ENCODE assay signal across 10 mouse cellular contexts in the genomic region with DNA sequence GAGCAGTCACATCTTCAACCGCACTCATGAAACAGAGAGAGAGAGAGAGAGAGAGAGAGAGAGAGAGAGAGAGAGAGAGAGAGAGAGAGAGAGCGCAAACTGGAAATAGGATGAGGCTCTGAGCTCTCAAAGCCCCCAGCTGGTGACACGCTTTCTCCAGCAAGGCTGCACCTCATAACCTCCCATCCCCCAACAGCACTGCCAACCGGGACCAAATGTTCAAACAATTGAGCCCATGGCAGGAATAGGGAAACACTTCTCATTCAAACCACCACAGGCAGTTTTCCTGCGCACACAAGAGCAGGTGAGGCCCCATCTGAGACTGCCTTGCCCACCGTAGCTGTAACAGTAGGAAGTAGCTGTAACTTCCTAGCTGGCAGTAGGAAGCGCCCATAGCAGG. TPM values are rescaled to one million over a fixed set of nuclear protein-coding genes. Genes with fewer than 3 reads are reported as not detected.
DNase-seq lines count a peak whose midpoint lies in the region; ATAC-seq and TF ChIP-seq lines count a peak whose summit lies in the region.
"Had no signal": no experiment of that assay in that cellular context is flagged by ENCODE, and none has a peak within 500 bp of the region (broad histone marks: within the 10 kb centered on the region; RNA-seq: fewer than 3 reads in every experiment).

No protein-coding gene starts in this region.

- peaks cover 15% of the 10 kb centered on the region for H3K4me1 ChIP-seq in embryonic facial prominence, embryonic 15.5 days
- peaks cover 12% of the 10 kb centered on the region for H3K4me1 ChIP-seq in limb, embryonic 14.5 days (ENCODE audit: control insufficient read depth, insufficient read depth, low read length)
- no peaks in the 10 kb centered on the region for H3K4me1 ChIP-seq in forebrain, embryonic 11.5 days (replicated peaks; ENCODE audit: control insufficient read depth, insufficient read depth, low read length)
- peaks cover 24% of the 10 kb centered on the region for H3K4me1 ChIP-seq in hindbrain, embryonic 10.5 days (replicated peaks)

- peak overlapping the region; percentile 81 for H3K27ac ChIP-seq in embryonic facial prominence, embryonic 15.5 days (replicated peaks)
- peak overlapping the region; percentile 70; the same call in 1 of the 2 replicates for H3K27ac ChIP-seq in limb, embryonic 14.5 days (replicated peaks; ENCODE audit: low read depth, low read length)
- no peak overlapping the region for H3K27ac ChIP-seq in forebrain, embryonic 11.5 days (ENCODE audit: low read depth, low read length)
- H3K27ac ChIP-seq in hindbrain, embryonic 10.5 days, result no peak overlapping the region
- H3K27ac ChIP-seq: hindbrain, embryonic 12.5 days had no signal

- no peak overlapping the region for H3K9ac ChIP-seq in embryonic facial prominence, embryonic 15.5 days
- no peak overlapping the region for H3K9ac ChIP-seq in limb, embryonic 14.5 days (ENCODE audit: low read depth, low read length, severe bottlenecking)
- no peak overlapping the region for H3K9ac ChIP-seq in forebrain, embryonic 11.5 days (ENCODE audit: low read length)
- H3K9ac ChIP-seq: hindbrain, embryonic 12.5 days had no signal

- no peak overlapping the region for H3K4me3 ChIP-seq in embryonic facial prominence, embryonic 15.5 days (replicated peaks)
- no peak overlapping the region for H3K4me3 ChIP-seq in limb, embryonic 14.5 days (replicated peaks; ENCODE audit: low read length)
- H3K4me3 ChIP-seq in forebrain, embryonic 11.5 days (ENCODE audit: low read depth, low read length), result no peak overlapping the region
- no peak overlapping the region for H3K4me3 ChIP-seq in hindbrain, embryonic 10.5 days
- H3K4me3 ChIP-seq: hindbrain, embryonic 12.5 days had no signal

- no peak for ATAC-seq in embryonic facial prominence, embryonic 15.5 days (ENCODE audit: insufficient number of reproducible peaks, low FRiP score, low TSS enrichment, low read depth)
- peak; percentile 32; the same call in 1 of the 2 replicates for ATAC-seq in limb, embryonic 14.5 days (ENCODE audit: low FRiP score, low read depth)
- ATAC-seq in forebrain, embryonic 11.5 days (replicated peaks; ENCODE audit: low FRiP score), result no peak

- H3K4me2 ChIP-seq in embryonic facial prominence, embryonic 15.5 days (replicated peaks), result no peak overlapping the region
- no peak overlapping the region for H3K4me2 ChIP-seq in limb, embryonic 14.5 days (replicated peaks; ENCODE audit: low read depth, low read length, severe bottlenecking)
- no peak overlapping the region for H3K4me2 ChIP-seq in forebrain, embryonic 11.5 days (ENCODE audit: low read depth, low read length, severe bottlenecking)
- H3K4me2 ChIP-seq: hindbrain, embryonic 12.5 days had no signal

- H3K9me3 ChIP-seq in embryonic facial prominence, embryonic 15.5 days (replicated peaks), result no peaks in the 10 kb centered on the region
- no peaks in the 10 kb centered on the region for H3K9me3 ChIP-seq in limb, embryonic 14.5 days (ENCODE audit: control insufficient read depth, low read length)
- no peaks in the 10 kb centered on the region for H3K9me3 ChIP-seq in forebrain, embryonic 11.5 days (ENCODE audit: control insufficient read depth, low read length)
- no peaks in the 10 kb centered on the region for H3K9me3 ChIP-seq in hindbrain, embryonic 10.5 days
- H3K9me3 ChIP-seq: hindbrain, embryonic 12.5 days had no signal

- peak; percentile 37 for DNase-seq in embryo, embryonic 11 days
- no peak for DNase-seq in embryo, embryonic 9.5 days (ENCODE audit: extremely low spot score)
- DNase-seq in limb, embryonic 14.5 days (ENCODE audit: low spot score), result peak; percentile 38
- peak; percentile 16 to 33 for DNase-seq in thymus, adult 18-20 months
- no peak for DNase-seq in forebrain, embryonic 11.5 days (ENCODE audit: low spot score)
- no peak for DNase-seq in hindbrain, embryonic 10.5 days (ENCODE audit: low spot score)
- no peak for DNase-seq in right cerebral cortex, postnatal 10 days (ENCODE audit: low spot score in 2 of 2)
- DNase-seq: gastrocnemius, postnatal 36 days had no signal

- H3K36me3 ChIP-seq in embryonic facial prominence, embryonic 15.5 days, result no peaks in the 10 kb centered on the region
- H3K36me3 ChIP-seq in limb, embryonic 14.5 days (ENCODE audit: control insufficient read depth, insufficient read depth, low read length), result no peaks in the 10 kb centered on the region
- no peaks in the 10 kb centered on the region for H3K36me3 ChIP-seq in forebrain, embryonic 11.5 days (ENCODE audit: control insufficient read depth, insufficient read depth, low read length)
- no peaks in the 10 kb centered on the region for H3K36me3 ChIP-seq in hindbrain, embryonic 10.5 days
- H3K36me3 ChIP-seq: hindbrain, embryonic 12.5 days had no signal

- WGBS in embryonic facial prominence, embryonic 15.5 days, result 24% methylated on average over 7 of the region's 7 CpGs
- 21% methylated on average over 7 of the region's 7 CpGs for WGBS in limb, embryonic 14.5 days
- 50% methylated on average over 7 of the region's 7 CpGs for WGBS in forebrain, embryonic 11.5 days
- 41% methylated on average over 7 of the region's 7 CpGs for WGBS in hindbrain, embryonic 10.5 days

- no peak for TF ChIP-seq POLR2A in limb, embryonic 14.5 days (IDR thresholded peaks at IDR 0.05; ENCODE audit: borderline replicate concordance, extremely low read depth, insufficient read depth, insufficient read length)

- H3K27me3 ChIP-seq in embryonic facial prominence, embryonic 15.5 days, result no peaks in the 10 kb centered on the region
- no peaks in the 10 kb centered on the region for H3K27me3 ChIP-seq in limb, embryonic 14.5 days (ENCODE audit: control insufficient read depth, insufficient read depth, low read length)
- no peaks in the 10 kb centered on the region for H3K27me3 ChIP-seq in forebrain, embryonic 11.5 days (ENCODE audit: control insufficient read depth, insufficient read depth, low read length)
- no peaks in the 10 kb centered on the region for H3K27me3 ChIP-seq in hindbrain, embryonic 10.5 days (ENCODE audit: insufficient read depth, poor library complexity, severe bottlenecking)
- H3K27me3 ChIP-seq: hindbrain, embryonic 12.5 days had no signal

RNA-seq across cellular contexts. Expression of a gene that starts 25.5 kb away (rescaled TPM):
- polyA plus RNA-seq in embryonic facial prominence, embryonic 15.5 days (2015; fragmentation: Nextera tagmentation; extraction: Ambion mirVana), result 0.43 TPM in 1 of 2 replicates, not detected in the other
- not detected in 2 replicates for polyA plus RNA-seq in limb, embryonic 14.5 days (2012; rRNA removed)
- not detected in 2 replicates for polyA plus RNA-seq in limb, embryonic 14.5 days (2014; fragmentation: Nextera tagmentation; extraction: Ambion mirVana)
- not detected in 2 replicates for polyA plus RNA-seq in forebrain, embryonic 11.5 days (2014; fragmentation: Nextera tagmentation; extraction: Ambion mirVana)
- not detected in 2 replicates for polyA plus RNA-seq in hindbrain, embryonic 10.5 days (2016; fragmentation: Nextera tagmentation; extraction: Ambion mirVana)
- polyA plus RNA-seq: hindbrain, embryonic 12.5 days had no signal

RNA-seq across cellular contexts. Expression of a gene that starts 27.7 kb away (rescaled TPM):
- 4.0 and 4.1 TPM in 2 replicates for polyA plus RNA-seq in embryonic facial prominence, embryonic 15.5 days (2015; fragmentation: Nextera tagmentation; extraction: Ambion mirVana)
- polyA plus RNA-seq in limb, embryonic 14.5 days (2012; rRNA removed), result 7.0 and 8.2 TPM in 2 replicates
- 2.7 and 4.2 TPM in 2 replicates for polyA plus RNA-seq in limb, embryonic 14.5 days (2014; fragmentation: Nextera tagmentation; extraction: Ambion mirVana)
- 2.8 and 3.5 TPM in 2 replicates for polyA plus RNA-seq in forebrain, embryonic 11.5 days (2014; fragmentation: Nextera tagmentation; extraction: Ambion mirVana)
- 2.4 and 3.0 TPM in 2 replicates for polyA plus RNA-seq in hindbrain, embryonic 10.5 days (2016; fragmentation: Nextera tagmentation; extraction: Ambion mirVana)

RNA-seq across cellular contexts. Expression of a gene that starts 31.3 kb away (rescaled TPM):
- 4.9 and 6.4 TPM in 2 replicates for polyA plus RNA-seq in embryonic facial prominence, embryonic 15.5 days (2015; fragmentation: Nextera tagmentation; extraction: Ambion mirVana)
- 4.2 and 4.8 TPM in 2 replicates for polyA plus RNA-seq in limb, embryonic 14.5 days (2012; rRNA removed)
- polyA plus RNA-seq in limb, embryonic 14.5 days (2014; fragmentation: Nextera tagmentation; extraction: Ambion mirVana), result 4.7 and 4.8 TPM in 2 replicates
- 0.77 and 0.96 TPM in 2 replicates for polyA plus RNA-seq in forebrain, embryonic 11.5 days (2014; fragmentation: Nextera tagmentation; extraction: Ambion mirVana)
- 0.70 and 1.1 TPM in 2 replicates for polyA plus RNA-seq in hindbrain, embryonic 10.5 days (2016; fragmentation: Nextera tagmentation; extraction: Ambion mirVana)

Comparison
In these comparisons a context has a peak if more than half of its experiments do, and no peak if none do; other contexts are left out.
1. DNase-seq: peak in embryo, embryonic 11 days (single experiment), limb, embryonic 14.5 days (single experiment) and thymus, adult 18-20 months (2 of 2); none in embryo, embryonic 9.5 days (single experiment), forebrain, embryonic 11.5 days (single experiment), hindbrain, embryonic 10.5 days (single experiment) and right cerebral cortex, postnatal 10 days (0 of 2).
2. H3K27ac ChIP-seq: peak in embryonic facial prominence, embryonic 15.5 days (single experiment) and limb, embryonic 14.5 days (single experiment); none in forebrain, embryonic 11.5 days (single experiment) and hindbrain, embryonic 10.5 days (single experiment).